Mouse (Mus musculus): ENCODE results near the gene Mrpl23. TPM values are rescaled to one million over a fixed set of nuclear protein-coding genes. Genes with fewer than 3 reads are reported as not detected.
A peak's percentile ranks its signal among the peaks of the same experiment; 100 is the strongest.

Gene Mrpl23
- polyA plus RNA-seq, 1 experiment: 21.3 TPM

GRCm38 (mm10) chr7:142496158-142496557 lies 36.3 kb upstream of the Mrpl23 start:
- WGBS: 95% methylated on average over 3 of the region's 3 CpGs
- Histone ChIP-seq H3K36me3 (ENCODE audit: control insufficient read depth, insufficient read depth, low read length) (peaks cover 26% of the 10 kb centered on the region), H3K4me3 (ENCODE audit: control insufficient read depth, insufficient read depth, low read length) (no peak overlapping the region), H3K27ac (ENCODE audit: control insufficient read depth, insufficient read depth, low read length) (no peak overlapping the region), H3K4me1 (replicated peaks; ENCODE audit: control insufficient read depth, insufficient read depth, low read length) (no peaks in the 10 kb centered on the region), H3K27me3 (ENCODE audit: control insufficient read depth, insufficient read depth, low read length) (no peaks in the 10 kb centered on the region)
- no peak for DNase-seq
- TF ChIP-seq CTCF (IDR thresholded peaks at IDR 0.05; ENCODE audit: borderline replicate concordance, control insufficient read depth, extremely low read depth, insufficient read depth, low read length, poor library complexity) (no peak), POLR2A (IDR thresholded peaks at IDR 0.05; ENCODE audit: control insufficient read depth, extremely low read depth, insufficient read depth, low read length, poor library complexity) (no peak)

GRCm38 (mm10) chr7:142496800-142497199 lies 35.7 kb upstream of the Mrpl23 start:
- Histone ChIP-seq H3K27me3 (ENCODE audit: control insufficient read depth, insufficient read depth, low read length) (no peaks in the 10 kb centered on the region), H3K36me3 (ENCODE audit: control insufficient read depth, insufficient read depth, low read length) (peaks cover 20% of the 10 kb centered on the region), H3K4me1 (replicated peaks; ENCODE audit: control insufficient read depth, insufficient read depth, low read length) (no peaks in the 10 kb centered on the region), H3K4me3 (ENCODE audit: control insufficient read depth, insufficient read depth, low read length) (no peak overlapping the region), H3K27ac (ENCODE audit: control insufficient read depth, insufficient read depth, low read length) (no peak overlapping the region)
- 91% methylated on average over 5 of the region's 5 CpGs for WGBS
- DNase-seq: no peak
- TF ChIP-seq CTCF (IDR thresholded peaks at IDR 0.05; ENCODE audit: borderline replicate concordance, control insufficient read depth, extremely low read depth, insufficient read depth, low read length, poor library complexity) (peak; percentile 38; the same call in 1 of the 2 replicates), POLR2A (IDR thresholded peaks at IDR 0.05; ENCODE audit: control insufficient read depth, extremely low read depth, insufficient read depth, low read length, poor library complexity) (no peak)

- peaks cover 14% of the 10 kb centered on the region for H3K36me3 ChIP-seq (ENCODE audit: control insufficient read depth, insufficient read depth, low read length)
- no peak overlapping the region for H3K4me3 ChIP-seq (ENCODE audit: control insufficient read depth, insufficient read depth, low read length)
- H3K27ac ChIP-seq (ENCODE audit: control insufficient read depth, insufficient read depth, low read length): no peak overlapping the region
- no peak for DNase-seq
- TF ChIP-seq CTCF (IDR thresholded peaks at IDR 0.05; ENCODE audit: borderline replicate concordance, control insufficient read depth, extremely low read depth, insufficient read depth, low read length, poor library complexity) (0 out of 2 replicates have a peak, but pooled peaks have one; percentile 27), POLR2A (IDR thresholded peaks at IDR 0.05; ENCODE audit: control insufficient read depth, extremely low read depth, insufficient read depth, low read length, poor library complexity) (no peak)
- 88% methylated on average over 2 of the region's 2 CpGs for WGBS
- H3K4me1 ChIP-seq (replicated peaks; ENCODE audit: control insufficient read depth, insufficient read depth, low read length): no peaks in the 10 kb centered on the region
- no peaks in the 10 kb centered on the region for H3K27me3 ChIP-seq (ENCODE audit: control insufficient read depth, insufficient read depth, low read length)
Measured at GRCm38 (mm10) chr7:142497775-142498174, 34.7 kb upstream of the Mrpl23 start.

- no peak for DNase-seq
- H3K27me3 ChIP-seq (ENCODE audit: control insufficient read depth, insufficient read depth, low read length): no peaks in the 10 kb centered on the region
- no peaks in the 10 kb centered on the region for H3K4me1 ChIP-seq (replicated peaks; ENCODE audit: control insufficient read depth, insufficient read depth, low read length)
- TF ChIP-seq CTCF (IDR thresholded peaks at IDR 0.05; ENCODE audit: borderline replicate concordance, control insufficient read depth, extremely low read depth, insufficient read depth, low read length, poor library complexity): no peak
- no peak for TF ChIP-seq POLR2A (IDR thresholded peaks at IDR 0.05; ENCODE audit: control insufficient read depth, extremely low read depth, insufficient read depth, low read length, poor library complexity)
- H3K4me3 ChIP-seq (ENCODE audit: control insufficient read depth, insufficient read depth, low read length): no peak within 1 kb of the TSS
- whole genome bisulfite sequencing: 99% methylated on average over 2 of the region's 2 CpGs
- H3K27ac ChIP-seq (ENCODE audit: control insufficient read depth, insufficient read depth, low read length): no peak within 1 kb of the TSS
- H3K36me3 ChIP-seq (ENCODE audit: control insufficient read depth, insufficient read depth, low read length): peaks cover 10% of the 10 kb centered on the region
Measured at GRCm38 (mm10) chr7:142498575-142498974, 33.9 kb upstream of the Mrpl23 start, which contains the start of gene Tnnt3. Tnnt3 (plus strand) TSS chr7:142498836.

GRCm38 (mm10) chr7:142499010-142499721 lies 33.3 kb upstream of the Mrpl23 start:
- WGBS: 73% methylated on average over 5 of the region's 5 CpGs
- H3K27me3 ChIP-seq (ENCODE audit: control insufficient read depth, insufficient read depth, low read length): no peaks in the 10 kb centered on the region
- no peak for DNase-seq
- no peaks in the 10 kb centered on the region for H3K4me1 ChIP-seq (replicated peaks; ENCODE audit: control insufficient read depth, insufficient read depth, low read length)
- TF ChIP-seq CTCF (IDR thresholded peaks at IDR 0.05; ENCODE audit: borderline replicate concordance, control insufficient read depth, extremely low read depth, insufficient read depth, low read length, poor library complexity) (no peak), POLR2A (IDR thresholded peaks at IDR 0.05; ENCODE audit: control insufficient read depth, extremely low read depth, insufficient read depth, low read length, poor library complexity) (no peak)
- H3K4me3 ChIP-seq (ENCODE audit: control insufficient read depth, insufficient read depth, low read length): no peak overlapping the region
- H3K36me3 ChIP-seq (ENCODE audit: control insufficient read depth, insufficient read depth, low read length): peaks cover 4% of the 10 kb centered on the region
- no peak overlapping the region for H3K27ac ChIP-seq (ENCODE audit: control insufficient read depth, insufficient read depth, low read length)

- no peak for TF ChIP-seq CTCF (IDR thresholded peaks at IDR 0.05; ENCODE audit: borderline replicate concordance, control insufficient read depth, extremely low read depth, insufficient read depth, low read length, poor library complexity)
- H3K4me3 ChIP-seq (ENCODE audit: control insufficient read depth, insufficient read depth, low read length): no peak overlapping the region
- no peak overlapping the region for H3K27ac ChIP-seq (ENCODE audit: control insufficient read depth, insufficient read depth, low read length)
- H3K4me1 ChIP-seq (replicated peaks; ENCODE audit: control insufficient read depth, insufficient read depth, low read length): no peaks in the 10 kb centered on the region
- no peaks in the 10 kb centered on the region for H3K36me3 ChIP-seq (ENCODE audit: control insufficient read depth, insufficient read depth, low read length)
- no peaks in the 10 kb centered on the region for H3K27me3 ChIP-seq (ENCODE audit: control insufficient read depth, insufficient read depth, low read length)
- WGBS: 59% methylated on average over 1 of the region's 1 CpGs
- DNase-seq: no peak
Measured at GRCm38 (mm10) chr7:142500032-142500431, 32.5 kb upstream of the Mrpl23 start.

All from thymus, adult 2 months (tissue).